In the genomic region with DNA sequence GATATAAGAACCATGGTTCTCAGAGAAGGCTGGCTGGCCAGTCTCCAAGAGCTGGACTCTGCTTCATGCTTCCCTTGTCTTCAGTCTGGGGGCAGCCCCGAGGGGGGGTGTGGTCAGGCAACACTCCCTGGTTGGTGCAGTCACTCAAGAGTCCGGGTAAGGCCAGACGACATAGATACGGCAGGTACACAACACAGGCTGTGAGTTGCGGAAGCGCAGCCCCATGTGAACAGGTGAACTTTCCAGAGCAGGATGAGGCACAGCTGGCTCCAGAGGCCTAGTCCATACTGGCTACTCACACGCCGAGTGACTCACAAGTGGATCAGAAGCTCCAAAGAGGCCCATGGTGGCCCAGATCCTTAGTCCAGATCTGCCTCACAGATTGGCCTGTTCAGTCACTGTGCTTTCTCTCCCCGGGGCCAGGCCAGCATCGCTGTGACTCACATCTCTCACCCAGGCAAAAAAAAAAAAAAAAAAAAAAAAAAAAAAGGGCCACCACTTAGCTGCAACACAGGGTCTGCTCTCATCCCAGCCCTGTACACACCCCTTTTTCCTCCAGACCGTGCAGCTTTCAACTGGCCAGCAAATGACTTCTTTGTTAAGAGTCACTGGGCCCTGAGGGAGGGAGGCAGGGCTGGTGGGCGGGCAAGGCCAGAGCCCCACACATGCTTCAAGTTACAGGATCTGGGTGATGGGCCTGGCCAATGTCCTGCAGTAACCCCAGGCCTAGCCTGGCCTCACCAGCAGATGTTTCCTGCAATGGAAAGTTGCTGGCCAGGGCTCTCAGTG, we compare ENCODE assay signal across 8 mouse cellular contexts. TPM values are rescaled to one million over a fixed set of nuclear protein-coding genes. Genes with fewer than 3 reads are reported as not detected.
A peak's percentile ranks its signal among the peaks of the same experiment; 100 is the strongest.
DNase-seq lines count a peak whose midpoint lies in the region; ATAC-seq and TF ChIP-seq lines count a peak whose summit lies in the region.

No protein-coding gene starts in this region.

- peak overlapping the region; percentile 7 for H3K9ac ChIP-seq in heart, adult 2 months (ENCODE audit: low read depth, low read length)
- peak overlapping the region; percentile 13; the same call in 1 of the 2 replicates for H3K9ac ChIP-seq in intestine, postnatal 0 days (ENCODE audit: low read depth, low read length)
- H3K9ac ChIP-seq in liver, embryonic 16.5 days (ENCODE audit: low read depth, low read length): no peak overlapping the region

- H3K27me3 ChIP-seq in heart, adult 2 months (ENCODE audit: control insufficient read depth, insufficient read depth, low read length): no peaks in the 10 kb centered on the region
- H3K27me3 ChIP-seq in intestine, postnatal 0 days (replicated peaks; ENCODE audit: control insufficient read depth, insufficient read depth, low read length): no peaks in the 10 kb centered on the region
- H3K27me3 ChIP-seq in liver, embryonic 16.5 days (ENCODE audit: control insufficient read depth, insufficient read depth, low read depth, low read length): no peaks in the 10 kb centered on the region

- H3K36me3 ChIP-seq in heart, adult 2 months (ENCODE audit: control insufficient read depth, insufficient read depth, low read length): peaks cover 4% of the 10 kb centered on the region
- H3K36me3 ChIP-seq in intestine, postnatal 0 days (ENCODE audit: control insufficient read depth, insufficient read depth): no peaks in the 10 kb centered on the region
- H3K36me3 ChIP-seq in liver, embryonic 16.5 days (ENCODE audit: control insufficient read depth, insufficient read depth): no peaks in the 10 kb centered on the region

- ATAC-seq in intestine, postnatal 0 days: peak; percentile 75
- peak; percentile 55 for ATAC-seq in liver, embryonic 16.5 days (ENCODE audit: low read depth)
- ATAC-seq in monocyte, adult 5-6 weeks (replicated peaks; ENCODE audit: insufficient number of reproducible peaks, low FRiP score, low TSS enrichment, poor library complexity, severe bottlenecking): no peak

- no peaks in the 10 kb centered on the region for H3K79me2 ChIP-seq in heart, adult 2 months (replicated peaks; ENCODE audit: control insufficient read depth, insufficient read depth, low read length)

- TF ChIP-seq POLR2A in heart, adult 2 months (IDR thresholded peaks at IDR 0.05; ENCODE audit: insufficient read depth, low read depth, low read length): no peak

- H3K4me2 ChIP-seq in intestine, postnatal 0 days (replicated peaks; ENCODE audit: low read depth): peak overlapping the region; percentile 55
- H3K4me2 ChIP-seq in liver, embryonic 16.5 days (ENCODE audit: low read depth, low read length): no peak overlapping the region

- WGBS in heart, adult 2 months: 21% methylated on average over 12 of the region's 12 CpGs
- WGBS in intestine, postnatal 0 days: 26% methylated on average over 12 of the region's 12 CpGs
- 54% methylated on average over 12 of the region's 12 CpGs for WGBS in liver, embryonic 16.5 days (ENCODE audit: insufficient replicate concordance)

- peak; percentile 43 for DNase-seq in right cerebral cortex, postnatal 4 days
- no peak for DNase-seq in right cerebral cortex, postnatal 36 days (ENCODE audit: low spot score in 2 of 2)
- peak; percentile 73 for DNase-seq in embryo, embryonic 11 days
- DNase-seq in heart, adult 2 months: peak; percentile 87 to 92
- peak; percentile 73 for DNase-seq in ovary, postnatal 36 days (ENCODE audit: low spot score)

- TF ChIP-seq EP300 in heart, adult 2 months (IDR thresholded peaks at IDR 0.05; ENCODE audit: insufficient read depth, low read depth, low read length): peak; percentile 99

- no peak for TF ChIP-seq CTCF in heart, adult 2 months (IDR thresholded peaks at IDR 0.05)
- no peak for TF ChIP-seq CTCF in intestine, postnatal 0 days (IDR thresholded peaks at IDR 0.05; ENCODE audit: low read depth)

- H3K9me3 ChIP-seq in intestine, postnatal 0 days (ENCODE audit: control insufficient read depth): no peaks in the 10 kb centered on the region
- no peaks in the 10 kb centered on the region for H3K9me3 ChIP-seq in liver, embryonic 16.5 days (replicated peaks; ENCODE audit: control insufficient read depth, low read length)

- peak overlapping the region; percentile 28; the same call in 1 of the 2 replicates for H3K4me3 ChIP-seq in heart, adult 2 months
- H3K4me3 ChIP-seq in intestine, postnatal 0 days (ENCODE audit: low read depth, low read length): peak overlapping the region; percentile 22; the same call in 1 of the 2 replicates
- H3K4me3 ChIP-seq in liver, embryonic 16.5 days (ENCODE audit: low read depth, low read length): no peak overlapping the region

- intact Hi-C loops in heart, adult 2 months (cut with DNase I): no loop called here

- peak overlapping the region; percentile 79 for H3K27ac ChIP-seq in heart, adult 2 months
- peak overlapping the region; percentile 88 for H3K27ac ChIP-seq in intestine, postnatal 0 days (ENCODE audit: low read depth, low read length)
- H3K27ac ChIP-seq in liver, embryonic 16.5 days (ENCODE audit: low read length): no peak overlapping the region

- peaks cover 35% of the 10 kb centered on the region for H3K4me1 ChIP-seq in heart, adult 2 months (ENCODE audit: control insufficient read depth, insufficient read depth, low read length)
- peaks cover 9% of the 10 kb centered on the region; the same call in 1 of the 2 replicates for H3K4me1 ChIP-seq in intestine, postnatal 0 days (replicated peaks; ENCODE audit: control insufficient read depth, insufficient read depth, low read length)
- peaks cover 2% of the 10 kb centered on the region; the same call in 1 of the 2 replicates for H3K4me1 ChIP-seq in liver, embryonic 16.5 days (ENCODE audit: control insufficient read depth, low read depth, low read length)

RNA-seq across cellular contexts. Expression of a gene that starts 52.1 kb away (rescaled TPM):
- total RNA-seq in heart, adult 2 months (2021): 1 to 10 TPM in 1 of 2 experiments, under 1 TPM in 1; 0.70 to 2.0 TPM
- polyA plus RNA-seq in heart, adult 2 months (2012; rRNA removed): 0.91 and 0.96 TPM in 2 replicates
- polyA plus RNA-seq in intestine, postnatal 0 days (2015; fragmentation: Nextera tagmentation; extraction: Ambion mirVana): 1.8 and 2.4 TPM in 2 replicates
- 0.28 and 0.30 TPM in 2 replicates for polyA plus RNA-seq in liver, embryonic 16.5 days (2015; fragmentation: Nextera tagmentation; extraction: Ambion mirVana)
- not detected in 3 replicates for total RNA-seq in monocyte, adult 5-6 weeks (2017)

Comparison
In these comparisons a context has a peak if more than half of its experiments do, and no peak if none do; other contexts are left out.
1. DNase-seq: peak in right cerebral cortex, postnatal 4 days (single experiment), embryo, embryonic 11 days (single experiment), heart, adult 2 months (2 of 2) and ovary, postnatal 36 days (single experiment); none in right cerebral cortex, postnatal 36 days (0 of 2).